Mouse (Mus musculus): ENCODE results near the gene Erv3. TPM values are rescaled to one million over a fixed set of nuclear protein-coding genes. Genes with fewer than 3 reads are reported as not detected.

The Erv3 gene
- not detected for total RNA-seq (2021)
- not detected in 2 replicates for polyA plus RNA-seq (2012; rRNA removed)
- long read RNA-seq: 0 reads

DNA sequence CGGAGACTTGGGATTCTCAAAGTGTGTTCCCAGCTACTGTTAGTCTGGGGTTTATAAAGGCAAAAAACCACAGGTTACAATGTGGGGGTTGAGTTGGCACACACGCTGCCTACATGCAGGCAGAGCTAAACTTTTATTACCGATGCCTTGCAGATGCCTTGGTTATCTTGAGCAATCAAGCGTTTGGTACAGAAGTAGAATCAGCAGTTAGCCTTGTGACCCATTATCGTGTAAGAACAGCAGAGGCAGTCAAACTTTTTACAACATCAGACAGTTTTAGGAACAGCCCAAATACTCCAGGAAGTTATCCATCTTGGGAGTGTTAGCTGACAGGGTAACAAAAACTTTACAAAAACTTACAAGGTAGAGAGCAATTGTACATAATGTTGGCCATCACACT lies at the start of gene Erv3:
Gene Erv3 (minus strand): TSS at position 27 of the 400 bp plus-strand sequence.
- no peak for DNase-seq

DNA sequence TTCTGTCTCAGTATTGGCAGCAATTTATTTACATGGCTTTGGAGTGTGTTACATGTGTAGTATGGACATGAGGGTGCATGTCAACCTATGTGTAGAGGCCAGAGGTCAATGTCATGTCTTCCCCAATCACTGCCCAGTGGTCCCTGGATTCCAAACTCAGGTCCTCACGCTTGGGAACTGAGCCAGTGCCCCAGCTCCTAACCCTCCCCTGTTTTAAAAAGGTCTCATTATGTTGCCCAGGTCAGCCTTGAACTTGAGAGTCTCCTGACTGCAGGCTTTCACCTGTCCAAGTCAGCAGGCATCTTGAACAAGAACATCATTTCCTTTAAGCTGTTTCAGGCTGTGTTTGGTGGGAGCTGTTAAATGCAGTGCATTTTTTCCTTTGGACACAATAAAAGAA lies 49.4 kb upstream of the Erv3 start:
- DNase-seq: no peak

- DNase-seq: no peak
These were observed 48.9 kb upstream of the Erv3 start for GRCm38 (mm10) chr2:131908351-131908861.

DNA sequence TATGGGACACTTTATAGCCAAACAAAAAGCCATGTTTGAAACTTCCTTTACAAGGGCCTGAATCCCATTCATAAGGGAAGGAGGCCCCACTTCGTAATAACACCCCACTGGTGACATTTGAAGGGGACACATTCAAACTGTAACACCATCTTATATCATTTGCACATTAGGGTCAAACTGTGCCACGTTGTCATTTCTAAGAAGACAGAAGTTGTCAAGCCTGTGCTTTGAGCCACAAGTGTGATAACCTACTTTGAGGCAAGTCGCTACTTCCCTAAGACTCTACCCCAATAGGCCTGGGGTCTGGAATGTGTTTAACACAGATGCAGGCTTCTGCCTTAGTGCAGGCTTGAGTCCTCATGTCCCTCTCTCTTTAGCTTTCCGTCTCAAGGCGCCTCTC lies 47.8 kb upstream of the Erv3 start:
- DNase-seq: no peak

GRCm38 (mm10) chr2:131906846-131907245 lies 47.3 kb upstream of the Erv3 start:
- peak; percentile 77 for DNase-seq

DNA sequence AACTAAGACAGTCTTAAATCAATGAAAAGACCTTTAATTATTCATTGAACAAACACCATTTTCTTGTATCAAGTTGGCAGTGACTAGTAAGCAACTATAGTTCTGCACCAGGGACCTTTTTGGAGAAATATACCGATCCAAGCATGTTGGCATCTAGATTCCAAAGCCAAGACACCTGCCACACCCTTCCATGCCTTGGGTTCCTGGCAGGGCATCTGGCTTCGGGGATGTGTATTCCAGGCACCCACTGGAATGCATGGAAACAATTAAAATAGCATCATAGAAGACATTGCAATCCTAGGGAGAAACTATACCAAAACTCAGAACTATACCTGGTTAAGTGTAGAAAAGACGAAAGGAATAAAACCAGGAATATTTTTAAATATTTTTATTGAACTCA lies 46.7 kb upstream of the Erv3 start:
- no peak for DNase-seq

DNA sequence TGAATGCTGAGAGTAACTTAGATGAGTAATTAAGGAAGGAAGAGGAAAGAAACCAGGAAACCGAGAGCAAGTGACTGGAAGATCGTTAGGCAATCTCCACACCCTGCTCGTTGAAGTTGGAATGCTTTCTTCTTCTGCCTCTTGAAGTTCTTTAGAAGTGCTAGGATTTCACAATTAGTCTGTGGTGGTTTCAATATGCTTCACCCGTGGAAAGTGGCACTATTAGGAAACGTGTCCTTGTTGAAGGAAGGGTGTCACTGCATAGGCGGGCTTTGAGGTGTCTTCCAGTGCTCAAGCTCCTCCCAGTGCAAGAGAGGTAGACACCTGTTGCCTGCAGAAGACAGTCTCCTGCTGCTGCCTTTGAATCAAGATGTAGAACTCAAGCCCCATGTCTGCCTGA lies 46.2 kb upstream of the Erv3 start:
- DNase-seq: no peak

DNA sequence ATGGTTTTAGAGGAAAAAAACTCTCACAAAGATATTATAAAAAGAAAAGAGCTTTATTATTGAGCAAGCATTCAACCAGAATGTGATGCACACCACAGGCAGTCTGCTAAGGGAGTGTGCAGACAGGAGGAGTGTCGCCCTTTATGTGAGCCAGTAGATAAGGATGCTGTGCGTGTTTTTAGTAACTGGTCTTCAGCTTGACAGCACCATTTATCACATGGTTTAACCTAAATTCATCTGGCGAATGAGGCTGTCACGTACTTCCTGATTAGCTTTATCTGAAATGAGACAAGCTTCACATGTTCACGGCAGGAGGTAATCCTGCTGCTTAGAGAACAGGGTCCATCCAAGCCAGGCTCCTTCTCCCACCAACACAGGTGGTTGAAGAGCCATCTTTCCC lies 45.5 kb upstream of the Erv3 start:
- DNase-seq: no peak

GRCm38 (mm10) chr2:131902867-131903266 lies 43.3 kb upstream of the Erv3 start:
- peak; percentile 28 for DNase-seq

GRCm38 (mm10) chr2:131902423-131902822 lies 42.9 kb upstream of the Erv3 start:
- DNase-seq: no peak

- DNase-seq: no peak
These were observed 38.0 kb upstream of the Erv3 start for GRCm38 (mm10) chr2:131897336-131898109.

GRCm38 (mm10) chr2:131896011-131896410 lies 36.5 kb upstream of the Erv3 start:
- no peak for DNase-seq

GRCm38 (mm10) chr2:131895106-131895505 lies 35.6 kb upstream of the Erv3 start:
- DNase-seq: no peak

DNA sequence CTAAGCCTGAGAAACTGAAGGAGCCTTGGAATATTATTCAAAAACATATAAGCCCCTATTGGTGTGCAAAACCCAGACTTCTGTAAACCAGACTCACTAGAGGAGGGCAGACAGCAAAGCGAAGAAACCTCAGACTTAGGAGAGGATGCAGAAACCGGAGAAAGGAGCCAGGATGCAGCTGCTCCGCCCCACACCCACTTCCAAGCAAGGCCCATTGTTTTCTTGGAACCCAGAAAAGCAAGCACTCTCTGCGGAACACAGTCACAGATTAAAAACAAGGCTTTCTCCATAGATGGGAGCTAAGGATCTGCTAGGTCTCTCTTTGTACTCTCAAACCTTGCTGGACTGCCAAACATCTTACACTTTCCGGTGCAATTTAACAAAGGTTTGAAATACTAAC lies 33.0 kb upstream of the Erv3 start:
- no peak for DNase-seq

- no peak for DNase-seq
These were observed 28.7 kb upstream of the Erv3 start for GRCm38 (mm10) chr2:131888233-131888632.

- DNase-seq: no peak
These were observed 27.1 kb upstream of the Erv3 start for GRCm38 (mm10) chr2:131886503-131887160.

- DNase-seq: no peak
These were observed 23.6 kb upstream of the Erv3 start for GRCm38 (mm10) chr2:131883136-131883535.

- DNase-seq: no peak
These were observed 22.2 kb upstream of the Erv3 start for GRCm38 (mm10) chr2:131881766-131882165.

DNA sequence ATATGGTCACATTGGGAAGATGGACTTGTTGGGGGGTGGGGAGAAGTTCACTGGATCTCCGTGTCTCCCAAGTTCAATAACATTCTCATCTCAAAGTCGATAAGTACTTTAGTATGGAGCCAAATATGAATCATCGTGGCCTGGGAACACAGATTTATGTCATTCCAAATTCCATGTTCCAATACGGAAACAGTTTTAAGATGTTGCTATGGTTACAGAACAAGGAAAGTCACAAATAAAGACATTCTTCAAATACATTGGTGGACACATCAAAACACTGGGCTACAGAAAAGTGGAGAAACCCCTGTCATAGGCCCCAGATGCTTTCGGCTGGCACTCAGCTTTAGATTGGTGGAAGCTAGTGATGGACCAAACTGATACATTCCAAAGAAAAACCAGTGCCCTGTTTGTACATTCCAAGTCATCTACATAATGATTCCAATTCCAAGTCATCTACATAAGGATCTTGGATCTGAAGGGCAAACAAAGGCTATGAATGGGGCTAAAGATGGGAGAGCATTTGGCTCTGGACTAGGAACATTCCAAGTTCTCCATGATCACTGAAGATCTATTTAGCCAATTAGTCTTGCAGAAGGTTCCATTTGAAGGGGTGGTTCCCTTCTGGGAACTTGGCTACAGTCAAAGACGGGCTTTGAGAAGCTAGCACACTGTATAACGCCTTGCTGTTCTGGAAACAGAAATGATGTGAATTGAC lies 17.2 kb upstream of the Erv3 start:
- DNase-seq: no peak

DNA sequence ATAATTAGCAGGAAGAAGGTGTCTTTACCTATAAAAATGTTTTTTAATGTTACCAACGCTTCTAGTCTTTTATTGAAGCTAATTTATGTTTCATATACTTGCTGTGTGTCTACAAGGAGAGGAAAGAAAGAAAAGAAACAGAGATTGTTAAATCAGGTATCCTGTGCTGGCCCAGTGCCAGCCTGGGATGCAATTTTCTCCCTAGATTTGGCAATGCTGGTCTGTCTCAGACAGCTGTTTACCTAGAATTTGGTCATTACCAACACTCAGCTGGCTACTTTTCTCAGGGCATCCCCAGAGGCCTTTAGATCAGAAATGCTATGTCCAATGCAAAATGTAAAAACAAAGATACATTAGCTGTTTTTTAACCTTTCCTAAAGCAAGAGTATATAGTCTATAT lies 13.8 kb upstream of the Erv3 start:
- DNase-seq: peak; percentile 17

- DNase-seq: no peak
These were observed 9.4 kb upstream of the Erv3 start for GRCm38 (mm10) chr2:131868983-131869382.

GRCm38 (mm10) chr2:131866676-131867075 lies 7.1 kb upstream of the Erv3 start:
- DNase-seq: no peak

DNA sequence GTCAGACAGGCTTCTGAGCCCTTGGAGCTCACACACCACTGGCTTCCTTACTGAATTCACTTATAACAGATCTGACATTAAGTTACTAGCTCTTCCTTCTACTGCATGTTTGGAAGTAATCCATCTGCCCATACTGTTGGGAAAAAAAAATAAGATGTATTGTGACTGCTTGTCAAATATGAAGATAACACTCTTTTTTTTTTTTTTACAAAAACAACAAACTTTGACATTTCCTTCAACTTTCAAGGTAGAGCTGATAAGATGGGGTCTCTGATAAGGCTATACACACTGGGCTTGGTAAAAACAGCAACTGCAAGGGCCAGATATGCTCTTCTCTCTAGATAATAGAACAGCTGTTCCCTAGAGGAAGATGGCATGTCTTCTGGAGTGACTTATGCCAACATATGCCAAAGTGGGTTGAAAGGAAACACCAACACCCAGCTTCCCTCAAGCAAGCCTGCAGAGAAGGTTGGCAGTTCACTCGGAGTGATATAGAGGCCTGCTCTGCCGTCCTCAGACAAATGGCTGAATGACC lies 4.8 kb upstream of the Erv3 start:
- no peak for DNase-seq

Measured in adrenal gland, adult 2 months (tissue).